19 mouse cellular contexts compared by ENCODE assay signal in the genomic region with DNA sequence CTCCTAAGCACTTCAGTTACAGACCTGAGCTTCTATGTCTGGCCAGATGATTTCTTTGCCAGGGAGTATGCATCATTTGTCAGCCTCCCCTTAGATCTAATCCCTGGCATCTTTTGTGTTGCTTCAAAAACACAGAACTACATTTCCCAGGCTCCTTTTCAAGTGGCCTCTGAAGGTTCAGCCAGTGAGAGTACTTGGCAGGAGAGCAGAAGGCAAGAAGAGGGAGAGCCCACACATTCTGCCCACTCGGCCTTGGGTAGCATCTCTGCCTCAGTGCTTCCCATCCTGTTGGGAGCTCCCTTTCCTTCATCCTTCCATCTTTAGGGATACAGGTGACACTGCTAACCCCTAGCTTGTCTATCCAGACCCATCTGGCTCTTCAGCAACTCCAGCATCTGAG.
DNase-seq lines count a peak whose midpoint lies in the region; ATAC-seq and TF ChIP-seq lines count a peak whose summit lies in the region.
"Had no signal": no experiment of that assay in that cellular context is flagged by ENCODE, and none has a peak within 500 bp of the region (broad histone marks: within the 10 kb centered on the region; RNA-seq: fewer than 3 reads in every experiment).

No protein-coding gene starts in this region.

- DNase-seq in hindbrain, embryonic 11.5 days (ENCODE audit: low spot score), result no peak
- no peak for DNase-seq in midbrain, embryonic 10.5 days (ENCODE audit: low spot score)
- peak; percentile 61 for DNase-seq in brain, embryonic 14.5 days (ENCODE audit: low read depth)
- peak; percentile 12 for DNase-seq in hindbrain, postnatal 0 days (ENCODE audit: low spot score)
- no peak for DNase-seq in natural killer cell, adult 2 months (ENCODE audit: low spot score in 2 of 2)
- DNase-seq: adrenal gland, adult 2 months; adrenal gland, postnatal 25 days; cerebellum, adult 11 months; cerebellum, adult 9-10 months; cerebellum, postnatal 25 days; forebrain, postnatal 0 days; heart, adult 2 months; kidney, adult 18-20 months had no signal

- peaks cover 4% of the 10 kb centered on the region for H3K4me1 ChIP-seq in hindbrain, embryonic 13.5 days (replicated peaks)
- H3K4me1 ChIP-seq in hindbrain, embryonic 11.5 days (replicated peaks; ENCODE audit: control insufficient read depth, insufficient read depth, low read length), result no peaks in the 10 kb centered on the region
- H3K4me1 ChIP-seq in midbrain, embryonic 15.5 days, result peaks cover 3% of the 10 kb centered on the region; the same call in 1 of the 2 replicates
- H3K4me1 ChIP-seq in midbrain, embryonic 10.5 days, result no peaks in the 10 kb centered on the region
- no peaks in the 10 kb centered on the region for H3K4me1 ChIP-seq in hindbrain, postnatal 0 days (ENCODE audit: insufficient read depth, low read length)
- H3K4me1 ChIP-seq: embryonic facial prominence, embryonic 12.5 days had no signal

- H3K4me2 ChIP-seq in hindbrain, embryonic 13.5 days, result no peak overlapping the region
- no peak overlapping the region for H3K4me2 ChIP-seq in hindbrain, embryonic 11.5 days (replicated peaks; ENCODE audit: low read depth, low read length)
- H3K4me2 ChIP-seq in midbrain, embryonic 15.5 days, result no peak overlapping the region
- no peak overlapping the region for H3K4me2 ChIP-seq in hindbrain, postnatal 0 days (ENCODE audit: low read depth, low read length)
- H3K4me2 ChIP-seq: embryonic facial prominence, embryonic 12.5 days; heart, embryonic 11.5 days; heart, embryonic 15.5 days; intestine, embryonic 15.5 days had no signal

- WGBS in hindbrain, embryonic 13.5 days, result 25% methylated on average over 1 of the region's 1 CpGs
- 20% methylated on average over 1 of the region's 1 CpGs for WGBS in hindbrain, embryonic 11.5 days
- WGBS in midbrain, embryonic 15.5 days, result 21% methylated on average over 1 of the region's 1 CpGs
- WGBS in midbrain, embryonic 10.5 days, result 32% methylated on average over 1 of the region's 1 CpGs
- WGBS in hindbrain, postnatal 0 days, result 16% methylated on average over 1 of the region's 1 CpGs

- H3K9me3 ChIP-seq in hindbrain, embryonic 13.5 days, result no peaks in the 10 kb centered on the region
- no peaks in the 10 kb centered on the region for H3K9me3 ChIP-seq in hindbrain, embryonic 11.5 days (ENCODE audit: control insufficient read depth, low read length)
- no peaks in the 10 kb centered on the region for H3K9me3 ChIP-seq in midbrain, embryonic 15.5 days
- H3K9me3 ChIP-seq in midbrain, embryonic 10.5 days (replicated peaks), result no peaks in the 10 kb centered on the region
- no peaks in the 10 kb centered on the region for H3K9me3 ChIP-seq in hindbrain, postnatal 0 days (ENCODE audit: low read length)
- H3K9me3 ChIP-seq: embryonic facial prominence, embryonic 12.5 days; heart, embryonic 15.5 days; intestine, embryonic 15.5 days had no signal

- no peak overlapping the region for H3K4me3 ChIP-seq in hindbrain, embryonic 13.5 days
- H3K4me3 ChIP-seq in hindbrain, embryonic 11.5 days (ENCODE audit: low read depth, low read length), result no peak overlapping the region
- H3K4me3 ChIP-seq in midbrain, embryonic 15.5 days, result no peak overlapping the region
- H3K4me3 ChIP-seq in midbrain, embryonic 10.5 days, result no peak overlapping the region
- no peak overlapping the region for H3K4me3 ChIP-seq in hindbrain, postnatal 0 days (ENCODE audit: low read length)
- H3K4me3 ChIP-seq: embryonic facial prominence, embryonic 12.5 days; heart, adult 2 months; heart, embryonic 15.5 days; intestine, embryonic 15.5 days had no signal

- no peak for TF ChIP-seq POLR2A in brain, embryonic 14.5 days (IDR thresholded peaks at IDR 0.05; ENCODE audit: borderline replicate concordance, extremely low read depth, insufficient read depth, insufficient read length, poor library complexity, severe bottlenecking)

- ATAC-seq in hindbrain, embryonic 13.5 days (ENCODE audit: low FRiP score), result 0 out of 2 replicates have a peak, but pooled peaks have one; percentile 17
- no peak for ATAC-seq in hindbrain, embryonic 11.5 days (ENCODE audit: low FRiP score)
- ATAC-seq in midbrain, embryonic 15.5 days (replicated peaks), result 0 out of 2 replicates have a peak, but pooled peaks have one; percentile 27
- no peak for ATAC-seq in hindbrain, postnatal 0 days
- ATAC-seq: forebrain, postnatal 0 days; intestine, embryonic 15.5 days had no signal

- peaks cover 23% of the 10 kb centered on the region; the same call in 1 of the 2 replicates for H3K27me3 ChIP-seq in hindbrain, embryonic 13.5 days
- no peaks in the 10 kb centered on the region for H3K27me3 ChIP-seq in hindbrain, embryonic 11.5 days (ENCODE audit: control insufficient read depth, insufficient read depth, low read length)
- H3K27me3 ChIP-seq in midbrain, embryonic 15.5 days (replicated peaks), result no peaks in the 10 kb centered on the region
- peaks cover 100% of the 10 kb centered on the region for H3K27me3 ChIP-seq in midbrain, embryonic 10.5 days (ENCODE audit: low read depth, poor library complexity, severe bottlenecking)
- H3K27me3 ChIP-seq in hindbrain, postnatal 0 days (ENCODE audit: insufficient read depth, low read length), result 0 out of 2 replicates have a peak, but pooled peaks cover 4% of the 10 kb centered on the region

- H3K36me3 ChIP-seq in hindbrain, embryonic 13.5 days, result no peaks in the 10 kb centered on the region
- H3K36me3 ChIP-seq in hindbrain, embryonic 11.5 days (ENCODE audit: control insufficient read depth, insufficient read depth, low read length), result no peaks in the 10 kb centered on the region
- no peaks in the 10 kb centered on the region for H3K36me3 ChIP-seq in midbrain, embryonic 15.5 days (replicated peaks)
- no peaks in the 10 kb centered on the region for H3K36me3 ChIP-seq in midbrain, embryonic 10.5 days
- H3K36me3 ChIP-seq in hindbrain, postnatal 0 days (ENCODE audit: insufficient read depth, low read length), result no peaks in the 10 kb centered on the region
- H3K36me3 ChIP-seq: embryonic facial prominence, embryonic 12.5 days; heart, embryonic 15.5 days; intestine, embryonic 15.5 days had no signal

- peak overlapping the region; percentile 23 for H3K27ac ChIP-seq in hindbrain, embryonic 13.5 days
- no peak overlapping the region for H3K27ac ChIP-seq in hindbrain, embryonic 11.5 days (ENCODE audit: low read depth, low read length)
- no peak overlapping the region for H3K27ac ChIP-seq in midbrain, embryonic 15.5 days
- H3K27ac ChIP-seq in midbrain, embryonic 10.5 days (replicated peaks), result no peak overlapping the region
- no peak overlapping the region for H3K27ac ChIP-seq in hindbrain, postnatal 0 days
- H3K27ac ChIP-seq: embryonic facial prominence, embryonic 12.5 days; heart, adult 2 months; heart, embryonic 15.5 days; intestine, embryonic 15.5 days had no signal

- no peak overlapping the region for H3K9ac ChIP-seq in hindbrain, embryonic 13.5 days
- no peak overlapping the region for H3K9ac ChIP-seq in hindbrain, embryonic 11.5 days (ENCODE audit: low read depth, low read length)
- no peak overlapping the region for H3K9ac ChIP-seq in midbrain, embryonic 15.5 days
- no peak overlapping the region for H3K9ac ChIP-seq in hindbrain, postnatal 0 days (replicated peaks; ENCODE audit: low read length)
- H3K9ac ChIP-seq: embryonic facial prominence, embryonic 12.5 days; forebrain, postnatal 0 days; heart, embryonic 15.5 days; intestine, embryonic 15.5 days had no signal

- TF ChIP-seq CTCF in brain, embryonic 14.5 days (IDR thresholded peaks at IDR 0.05; ENCODE audit: borderline replicate concordance, extremely low read depth, insufficient read depth, insufficient read length), result no peak
- TF ChIP-seq CTCF in hindbrain, postnatal 0 days (IDR thresholded peaks at IDR 0.05; ENCODE audit: low read depth), result no peak

Comparison
In these comparisons a context has a peak if more than half of its experiments do, and no peak if none do; other contexts are left out.
1. ATAC-seq: peak in hindbrain, embryonic 13.5 days (single experiment) and midbrain, embryonic 15.5 days (single experiment); none in hindbrain, embryonic 11.5 days (single experiment) and hindbrain, postnatal 0 days (single experiment).
2. DNase-seq: peak in brain, embryonic 14.5 days (single experiment) and hindbrain, postnatal 0 days (single experiment); none in hindbrain, embryonic 11.5 days (single experiment), midbrain, embryonic 10.5 days (single experiment) and natural killer cell, adult 2 months (0 of 2).